ENCODE assay signal across 11 mouse cellular contexts in genomic region chr16:35465808-35466351, GRCm38 (mm10). TPM values are rescaled to one million over a fixed set of nuclear protein-coding genes. Genes with fewer than 3 reads are reported as not detected.
DNase-seq lines count a peak whose midpoint lies in the region; TF ChIP-seq lines count a peak whose summit lies in the region.
"Had no signal": no experiment of that assay in that cellular context is flagged by ENCODE, and none has a peak within 500 bp of the region (broad histone marks: within the 10 kb centered on the region; RNA-seq: fewer than 3 reads in every experiment).

No protein-coding gene starts in this region.

- H3K36me3 ChIP-seq in liver, adult 2 months (ENCODE audit: control insufficient read depth, insufficient read depth, low read length) = peaks cover 32% of the 10 kb centered on the region
- H3K36me3 ChIP-seq: lung, embryonic 15.5 days; stomach, embryonic 15.5 days had no signal

- H3K9ac ChIP-seq in liver, adult 2 months (ENCODE audit: low read depth, low read length) = no peak overlapping the region
- H3K9ac ChIP-seq: lung, embryonic 15.5 days; stomach, embryonic 15.5 days had no signal

- H3K27me3 ChIP-seq in liver, adult 2 months (ENCODE audit: control insufficient read depth, insufficient read depth, low read length) = no peaks in the 10 kb centered on the region
- H3K27me3 ChIP-seq: lung, embryonic 15.5 days; stomach, embryonic 15.5 days had no signal

- no peak for TF ChIP-seq POLR2A in liver, adult 2 months (IDR thresholded peaks at IDR 0.05; ENCODE audit: extremely low read depth, insufficient read depth, low read length)

- H3K4me3 ChIP-seq in liver, adult 2 months (ENCODE audit: insufficient read depth, low read depth, low read length) = no peak overlapping the region
- H3K4me3 ChIP-seq: lung, embryonic 15.5 days; stomach, embryonic 15.5 days had no signal

- DNase-seq in adrenal gland, postnatal 14 days = peak; percentile 69
- DNase-seq in adrenal gland, adult 8-10 months = no peak
- DNase-seq in liver, adult 2 months (ENCODE audit: extremely low read depth, low read depth, low spot score) = peak; percentile 87
- DNase-seq in liver = no peak
- DNase-seq in heart, adult 8-10 months (ENCODE audit: low spot score) = peak; percentile 23
- DNase-seq in kidney, postnatal 25 days = peak; percentile 67 to 81
- no peak for DNase-seq in urinary bladder, postnatal 14 days (ENCODE audit: low spot score)
- no peak for DNase-seq in T-cell, adult 2 months (ENCODE audit: low spot score)

- peak overlapping the region; percentile 19 for H3K27ac ChIP-seq in liver, adult 2 months (replicated peaks; ENCODE audit: insufficient read depth, low read depth, low read length)
- H3K27ac ChIP-seq: lung, embryonic 15.5 days; stomach, embryonic 15.5 days had no signal

- WGBS in liver, adult 2 months = 20% methylated on average over 4 of the region's 4 CpGs

- no peak for TF ChIP-seq CTCF in liver, adult 2 months (IDR thresholded peaks at IDR 0.05; ENCODE audit: low read depth, low read length)

- peaks cover 15% of the 10 kb centered on the region for H3K4me1 ChIP-seq in liver, adult 2 months (ENCODE audit: control insufficient read depth, insufficient read depth, low read length)
- H3K4me1 ChIP-seq: stomach, embryonic 15.5 days had no signal

- peaks cover 12% of the 10 kb centered on the region; the same call in 1 of the 2 replicates for H3K79me2 ChIP-seq in liver, adult 2 months (ENCODE audit: control insufficient read depth, insufficient read depth, low read length)

RNA-seq across cellular contexts. Expression of gene Pdia5, which starts 24.8 kb away (rescaled TPM):
- 18.5 and 23.4 TPM in 2 replicates for total RNA-seq in adrenal gland, postnatal 14 days (2021)
- 10 to 100 TPM; 16.0 to 27.1 (median 22.4) TPM for total RNA-seq in adrenal gland, adult 8-10 months (2022)
- total RNA-seq in liver, adult 2 months (2014; rRNA removed) = 38.1 and 41.7 TPM in 2 replicates
- polyA plus RNA-seq in liver, adult 2 months (2012; rRNA removed) = 24.2 and 32.2 TPM in 2 replicates
- total RNA-seq in heart, adult 8-10 months (2022) = 1 to 10 TPM; 4.9 to 6.1 (median 5.5) TPM
- total RNA-seq: neutrophil, adult 5-6 weeks had no signal

Comparison
In these comparisons a context has a peak if more than half of its experiments do, and no peak if none do; other contexts are left out.
1. DNase-seq: peak in adrenal gland, postnatal 14 days (single experiment), liver, adult 2 months (single experiment), heart, adult 8-10 months (single experiment) and kidney, postnatal 25 days (2 of 2); none in adrenal gland, adult 8-10 months (single experiment), liver (single experiment), urinary bladder, postnatal 14 days (single experiment) and T-cell, adult 2 months (single experiment).